Mouse (Mus musculus): Measurements from ENCODE around the gene Sept3.
"Not testable (repeated sequence)": the region's sequence is repeated elsewhere in the genome, so short reads cannot be mapped to it uniquely, and the experiment has no call there.

The Sept3 gene

DNA sequence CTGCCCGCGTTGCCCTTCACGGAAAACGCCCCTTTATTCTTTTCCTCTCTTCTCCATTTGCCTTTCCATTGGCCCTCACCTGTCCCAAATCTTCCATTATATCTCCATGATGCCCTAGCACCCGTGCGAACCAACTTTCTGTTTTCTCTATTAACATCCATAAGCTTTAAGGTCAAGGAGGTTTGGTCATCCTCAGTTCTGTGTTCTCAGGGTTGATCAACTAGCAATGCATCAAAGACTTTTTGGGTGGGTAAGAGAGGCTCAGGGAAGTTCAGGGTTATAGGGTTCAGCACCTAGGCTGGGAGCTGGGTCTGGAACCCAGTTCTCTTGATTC is at the start of gene Sept3:
TSS of gene Sept3 (plus strand) at position 301 of the 334 bp plus-strand sequence.
- no peak for DNase-seq (ENCODE audit: extremely low spot score, low read depth, low spot score)

DNA sequence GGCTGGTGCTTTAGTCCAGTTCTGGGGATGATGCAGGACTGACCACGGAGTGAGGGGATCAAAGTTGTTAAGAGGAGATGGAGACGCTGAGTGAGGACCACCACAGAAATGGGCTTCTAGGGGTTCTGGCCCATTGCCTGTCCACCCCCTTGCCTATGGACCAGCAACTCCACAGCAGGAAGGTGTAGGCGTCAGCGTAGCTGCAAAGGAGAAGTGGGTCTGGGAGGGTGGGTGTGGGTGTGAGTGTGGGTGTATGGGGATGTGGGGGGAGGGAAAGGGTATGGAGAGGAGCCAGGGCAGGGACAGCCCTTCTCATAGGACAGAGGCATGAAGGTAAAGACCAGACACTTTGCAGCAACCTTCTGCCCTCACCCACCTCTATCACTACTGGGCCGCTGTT is 48.9 kb upstream of the Sept3 start:
- DNase-seq (ENCODE audit: extremely low spot score, low read depth, low spot score) = no peak

DNA sequence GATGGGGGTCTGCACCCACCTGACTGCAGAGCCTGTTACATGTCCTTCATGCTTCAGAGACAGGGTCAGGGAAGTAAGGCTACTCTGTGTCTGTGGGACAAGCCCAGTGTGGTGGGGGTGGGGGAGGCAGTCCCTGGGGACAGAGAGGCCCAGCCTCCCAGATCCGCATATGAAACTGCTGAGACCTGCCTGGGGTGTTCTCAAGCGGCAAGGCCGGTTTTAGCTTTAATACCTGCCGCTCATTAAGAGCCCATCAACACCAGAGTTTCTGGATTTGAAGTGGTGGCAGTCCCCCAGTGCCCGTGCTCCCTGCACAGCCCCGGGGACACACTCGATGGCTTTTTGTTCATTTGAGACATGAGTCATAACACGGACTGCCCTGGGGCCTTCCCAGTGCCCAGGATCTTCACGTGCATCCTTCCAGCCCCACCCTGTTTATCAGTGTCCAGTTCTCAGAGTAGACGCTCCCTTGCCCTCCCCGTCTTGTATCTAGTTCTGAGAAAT is 45.1 kb upstream of the Sept3 start:
- DNase-seq (ENCODE audit: extremely low spot score, low read depth, low spot score) = no peak

DNA sequence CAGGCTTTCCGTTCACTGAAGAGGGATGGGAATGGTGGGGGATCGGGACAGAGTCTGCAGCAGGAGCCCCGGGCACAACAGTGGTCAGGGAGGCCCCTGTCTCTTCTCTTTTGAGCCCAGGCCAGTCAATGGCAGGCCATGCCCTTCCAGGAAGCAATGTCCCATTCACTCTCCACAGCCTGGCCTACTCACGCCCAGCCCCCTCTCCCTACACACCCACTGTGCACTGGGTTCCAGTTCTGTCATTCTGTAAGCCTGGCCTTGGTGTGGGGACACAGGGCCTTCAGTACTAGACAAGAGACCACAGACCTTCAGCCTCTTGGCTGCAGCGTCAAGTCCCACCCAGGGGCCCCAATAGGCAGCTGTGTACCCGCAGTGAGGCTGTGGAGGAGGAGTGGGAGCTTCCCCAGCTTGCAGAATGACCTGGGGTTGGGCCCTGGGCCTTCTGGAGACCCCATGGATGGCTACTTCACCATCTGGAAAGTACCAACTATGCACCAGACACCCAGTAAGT is 44.5 kb upstream of the Sept3 start:
- no peak for DNase-seq (ENCODE audit: extremely low spot score, low read depth, low spot score)

DNA sequence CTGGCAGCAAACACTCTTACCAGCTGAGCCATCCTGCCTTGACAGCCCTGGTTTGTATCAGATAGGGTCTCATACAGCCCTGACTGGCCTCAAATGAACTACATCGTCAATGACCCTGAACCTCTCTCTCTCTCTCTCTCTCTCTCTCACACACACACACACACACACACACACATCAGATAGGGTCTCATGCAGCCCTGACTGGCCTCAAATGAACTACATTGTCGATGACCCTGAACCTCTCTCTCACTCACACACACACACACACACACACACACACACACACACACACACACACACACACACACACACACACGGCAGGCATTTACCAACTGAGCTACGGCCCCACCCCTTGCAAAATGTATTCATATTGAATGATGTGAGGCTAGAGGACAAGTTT is 43.6 kb upstream of the Sept3 start:
- DNase-seq (ENCODE audit: extremely low spot score, low read depth, low spot score) = no peak

DNA sequence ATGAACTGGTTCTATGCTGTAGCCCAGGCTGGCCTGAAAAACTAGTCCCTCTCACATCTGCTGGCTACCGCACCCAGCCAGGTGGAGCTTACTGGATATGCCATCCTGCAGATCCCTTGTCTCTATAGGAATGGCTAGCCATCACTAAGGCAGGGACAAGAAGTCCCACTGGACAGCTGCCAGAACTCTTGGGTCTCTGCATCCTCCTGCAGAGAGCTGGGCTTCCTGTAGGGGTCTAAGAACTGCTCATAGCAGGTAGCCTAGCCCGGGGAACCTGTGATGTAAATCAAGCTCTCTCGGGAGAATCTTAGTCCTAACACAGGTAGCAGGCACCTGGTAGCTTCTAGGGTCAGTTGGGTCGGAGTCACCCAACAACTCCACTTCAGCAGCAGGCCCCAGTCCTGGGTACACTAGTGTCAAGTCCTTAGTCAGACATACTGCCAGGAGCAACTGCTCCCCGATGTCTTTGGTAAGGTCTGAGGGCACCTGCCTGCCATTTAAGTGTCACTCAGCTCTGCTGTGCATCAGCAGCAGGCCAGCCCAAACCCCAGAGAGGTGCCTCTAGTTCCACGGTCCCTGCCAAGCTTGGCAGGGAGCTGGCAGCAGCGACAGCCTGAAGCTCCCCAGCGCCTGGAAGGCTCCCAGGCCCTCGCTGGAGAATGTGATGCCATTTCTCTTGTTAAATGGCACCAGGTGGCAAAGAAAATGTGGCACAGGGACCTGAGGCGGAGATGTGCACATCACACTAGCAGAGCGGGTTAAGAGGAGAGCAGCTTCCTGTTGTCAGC is 42.9 kb upstream of the Sept3 start:
- DNase-seq (ENCODE audit: extremely low spot score, low read depth, low spot score) = no peak

DNA sequence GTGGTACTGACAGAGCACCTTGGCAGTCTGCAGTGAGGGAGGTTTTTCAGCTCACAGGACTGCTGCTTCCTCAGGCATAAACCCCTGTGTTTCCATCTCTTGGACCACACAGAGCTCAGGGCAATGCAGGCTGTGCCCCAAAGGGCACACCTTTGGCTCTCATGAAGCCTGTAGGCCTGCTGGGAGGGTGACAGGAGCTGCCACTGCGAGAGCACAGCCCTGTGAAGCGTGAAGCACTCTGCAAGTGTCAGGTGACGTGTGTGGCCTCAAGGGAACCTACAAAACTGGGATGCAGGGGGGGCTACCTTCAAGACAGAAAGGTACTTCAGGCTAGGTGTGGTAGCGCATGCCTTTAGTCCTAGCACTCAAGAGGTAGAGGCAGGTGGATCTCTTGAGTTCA is 42.0 kb upstream of the Sept3 start:
- no peak for DNase-seq (ENCODE audit: extremely low spot score, low read depth, low spot score)

DNA sequence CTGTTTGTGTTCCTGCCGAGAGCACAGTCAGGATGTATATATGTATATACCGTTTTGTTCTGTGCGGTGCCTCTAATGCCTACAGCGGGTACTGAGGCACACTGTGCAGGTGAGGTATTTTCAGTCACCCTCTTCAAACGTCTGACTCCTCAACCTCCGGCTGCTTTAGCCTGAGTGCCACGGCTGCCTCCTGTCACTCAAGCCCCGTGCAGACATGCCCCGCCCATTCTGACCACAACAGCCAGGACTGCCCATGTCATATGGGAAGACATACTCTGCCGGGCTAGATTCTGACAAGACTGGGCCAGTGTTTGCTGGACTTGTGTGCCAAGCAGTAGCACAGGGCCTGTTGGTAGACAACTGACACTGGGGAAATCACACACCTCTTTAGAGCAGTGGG is 39.0 kb upstream of the Sept3 start:
- no peak for DNase-seq (ENCODE audit: extremely low spot score, low read depth, low spot score)

DNA sequence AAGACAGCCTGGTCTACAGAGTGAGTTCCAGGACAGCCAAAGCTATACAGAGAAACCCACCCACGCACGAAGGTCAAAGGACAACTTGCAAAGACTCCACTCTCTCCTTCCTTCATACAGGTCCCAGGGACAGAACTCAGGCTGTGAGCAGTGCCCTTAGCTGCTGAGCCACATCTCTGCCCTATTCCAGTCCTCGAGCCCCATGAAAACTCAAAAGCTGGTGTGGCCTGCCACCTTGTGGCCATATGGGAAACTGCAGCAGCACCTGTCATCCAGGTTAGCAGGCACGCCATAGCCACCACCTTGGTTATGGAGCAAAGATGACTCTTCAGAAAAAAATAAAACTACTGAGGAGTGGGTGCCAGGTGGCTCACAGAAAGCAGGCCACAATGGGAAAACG is 38.1 kb upstream of the Sept3 start:
- peak; percentile 39 for DNase-seq (ENCODE audit: extremely low spot score, low read depth, low spot score)

DNA sequence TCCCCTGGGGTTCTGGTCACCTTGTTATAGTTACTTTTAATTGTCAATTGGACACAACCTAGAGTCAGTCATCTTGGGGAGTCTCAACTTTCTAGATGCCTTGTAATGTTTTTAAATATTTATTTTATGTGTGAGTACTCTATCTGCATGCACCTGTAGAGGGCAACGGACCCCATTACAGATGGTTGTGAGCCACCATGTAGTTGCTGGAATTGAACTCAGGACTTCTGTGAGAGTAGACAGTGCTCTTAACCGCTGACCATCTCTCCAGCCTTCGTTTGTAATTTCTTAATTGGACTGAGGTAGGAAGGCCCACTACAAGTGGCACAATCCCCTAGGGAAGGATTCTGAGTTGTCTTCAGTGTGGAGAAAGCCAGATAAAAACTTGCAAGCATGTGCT is 31.4 kb upstream of the Sept3 start:
- DNase-seq (ENCODE audit: extremely low spot score, low read depth, low spot score) = no peak

DNA sequence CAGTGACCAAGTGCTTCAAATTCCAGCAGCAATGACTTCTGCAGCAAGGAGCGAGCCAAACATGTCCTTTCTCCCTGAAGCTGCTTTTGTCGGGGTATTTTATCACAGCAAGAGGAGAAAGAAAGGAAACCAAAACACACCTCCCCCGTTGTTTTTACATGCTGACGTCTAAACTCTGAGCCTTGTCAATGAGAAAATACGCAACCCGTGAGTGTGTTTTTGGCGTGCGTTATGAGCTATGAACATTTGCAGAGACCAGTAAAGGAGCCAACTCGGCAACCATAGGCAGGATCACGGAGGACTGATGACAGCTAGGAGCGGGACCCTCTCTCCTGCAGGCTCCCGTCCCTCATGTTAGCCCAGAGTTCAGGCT is 31.0 kb upstream of the Sept3 start:
- DNase-seq (ENCODE audit: extremely low spot score, low read depth, low spot score) = no peak

DNA sequence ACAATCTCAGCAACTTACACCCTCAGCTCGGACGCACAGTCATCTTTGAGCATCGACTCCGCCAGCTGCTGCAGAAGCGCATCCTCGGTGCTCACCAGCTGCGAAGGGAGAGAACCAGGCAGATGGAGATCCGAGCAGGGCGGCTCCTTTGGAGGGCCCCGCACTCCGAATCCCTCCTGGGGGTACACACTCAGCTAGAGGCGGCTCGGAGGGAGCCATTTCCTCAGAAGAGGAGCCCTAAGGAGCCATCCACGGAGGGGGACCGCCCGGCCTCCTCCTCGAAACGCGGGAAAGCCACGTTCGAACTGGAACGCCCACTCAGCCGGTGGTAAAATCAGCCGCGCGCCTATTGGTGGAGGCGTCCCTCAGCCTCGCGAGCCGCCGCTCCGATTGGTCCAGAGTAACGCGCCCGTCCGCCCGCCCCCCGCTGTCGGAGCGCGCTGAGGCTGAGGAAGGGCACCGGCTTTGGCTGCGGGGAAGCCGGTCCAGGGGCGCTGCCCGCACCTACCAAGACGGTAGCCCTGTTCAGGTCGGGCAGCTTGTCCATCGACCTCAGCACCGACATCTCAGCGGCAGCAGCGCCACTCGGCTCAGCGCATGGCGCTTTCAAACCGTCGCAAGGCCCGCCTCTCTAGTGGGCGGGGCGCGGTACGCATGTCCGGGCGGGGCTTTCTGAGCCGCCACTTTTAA is 30.4 kb upstream of the Sept3 start, which contains the start of gene Cenpm:
TSS of gene Cenpm (minus strand) at position 634 of the 690 bp plus-strand sequence.
- peak; percentile 61 for DNase-seq (ENCODE audit: extremely low spot score, low read depth, low spot score)

DNA sequence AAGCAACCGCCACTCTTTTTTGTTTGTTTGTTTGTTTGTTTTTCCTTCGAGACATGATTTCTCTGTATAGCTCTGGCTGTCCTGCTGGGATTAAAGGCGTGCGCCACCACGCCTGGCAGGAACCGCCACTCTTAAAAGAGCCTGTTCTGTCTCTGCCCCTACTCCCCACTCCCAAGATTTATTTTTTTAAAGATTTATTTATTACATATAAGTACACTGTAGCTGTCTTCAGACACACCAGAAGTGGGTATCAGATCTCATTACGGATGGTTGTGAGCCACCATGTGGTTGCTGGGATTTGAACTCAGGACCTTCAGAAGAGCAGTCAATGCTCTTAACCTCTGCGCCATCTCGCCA is 29.9 kb upstream of the Sept3 start:
- not testable (repeated sequence) for DNase-seq (ENCODE audit: extremely low spot score, low read depth, low spot score)

DNA sequence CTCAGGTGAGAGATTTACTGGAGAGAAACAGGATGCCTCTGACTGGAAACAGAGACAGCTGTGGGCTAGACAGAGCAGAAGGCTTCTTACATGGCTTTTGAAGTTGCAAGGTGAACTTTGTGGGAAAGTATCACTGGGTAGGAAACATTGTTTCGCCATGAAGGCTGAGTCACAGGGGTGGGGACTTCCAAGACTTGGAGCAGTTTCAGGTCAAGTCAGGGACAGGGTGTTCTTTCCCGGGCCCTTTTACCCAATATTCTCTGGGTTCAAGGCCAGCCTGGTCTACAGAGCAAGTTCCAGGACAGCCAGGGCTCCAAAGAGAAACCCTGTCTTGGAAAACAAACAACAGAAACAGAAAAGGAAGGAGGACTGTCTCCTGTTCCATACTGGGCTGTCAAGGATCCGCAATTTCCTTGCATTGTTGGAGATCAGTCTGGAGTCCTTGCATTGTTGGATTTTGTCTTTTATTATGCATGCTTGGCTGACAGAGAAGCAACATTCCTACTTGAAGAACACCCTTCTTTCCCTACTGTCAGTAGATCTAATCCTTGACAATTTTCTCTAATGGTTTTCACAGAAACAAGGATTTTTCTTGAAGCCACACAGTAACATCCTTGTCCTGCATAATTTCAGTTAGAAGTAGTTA is 27.4 kb upstream of the Sept3 start:
- DNase-seq (ENCODE audit: extremely low spot score, low read depth, low spot score) = no peak

DNA sequence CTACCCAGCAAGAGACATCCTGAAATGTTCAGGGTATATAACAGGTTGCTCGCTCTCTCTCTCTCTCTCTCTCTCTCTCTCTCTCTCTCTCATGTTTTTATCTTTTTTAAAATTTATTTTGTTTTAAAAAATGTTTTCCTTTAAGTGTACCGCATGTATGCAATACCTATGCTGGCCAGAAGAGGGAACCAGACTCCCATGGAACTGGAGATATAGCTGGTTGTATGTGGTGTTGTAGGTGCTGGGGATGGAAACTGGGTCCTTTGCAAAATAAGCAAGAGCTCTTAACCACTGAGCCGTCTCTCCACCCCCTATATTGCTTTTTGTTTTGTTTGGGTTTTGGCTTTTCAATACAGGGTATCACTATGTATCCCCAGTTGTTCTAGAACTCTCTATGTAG is 23.1 kb upstream of the Sept3 start:
- DNase-seq (ENCODE audit: extremely low spot score, low read depth, low spot score) = no peak

DNA sequence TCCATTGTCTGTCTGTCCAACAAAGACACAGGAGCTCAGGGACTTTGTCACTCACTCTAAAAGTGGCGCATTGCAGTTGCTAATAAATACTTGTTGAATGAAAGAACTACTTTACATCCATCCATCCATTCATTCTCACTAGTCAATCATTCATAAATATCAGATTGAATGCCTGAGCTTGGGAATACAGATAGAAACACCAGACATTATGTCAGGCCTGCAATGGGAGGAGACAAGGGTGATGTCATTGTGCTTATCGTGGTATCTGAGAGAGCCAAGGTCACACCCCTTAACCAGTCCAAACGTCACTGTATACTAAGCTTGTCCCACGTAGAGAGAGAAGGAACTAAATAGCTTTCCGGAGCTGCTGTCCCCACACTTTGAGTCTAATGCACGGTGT is 22.6 kb upstream of the Sept3 start, which contains the start of gene 1500009C09Rik:
TSS of gene 1500009C09Rik (plus strand) at position 301 of the 400 bp plus-strand sequence.
- no peak for DNase-seq (ENCODE audit: extremely low spot score, low read depth, low spot score)

DNA sequence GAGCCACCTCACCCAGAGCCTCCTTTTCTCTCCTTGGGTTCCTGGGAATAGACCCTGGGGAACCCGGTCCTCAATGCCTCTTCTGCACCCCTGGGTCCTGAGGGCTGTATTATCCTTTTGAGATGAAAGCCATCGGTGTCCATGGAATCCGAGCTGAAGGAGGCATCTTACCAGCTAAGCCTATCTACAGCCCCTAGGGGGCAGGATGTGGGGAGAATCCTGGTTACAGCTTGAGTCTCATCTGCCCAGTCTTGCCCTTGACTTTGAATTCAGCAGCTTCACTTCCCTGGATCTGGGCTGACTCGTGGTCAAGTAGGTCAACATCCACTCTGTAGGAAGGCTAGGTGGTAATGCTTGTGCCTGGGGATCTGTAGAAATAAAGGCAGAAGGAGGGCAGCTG is 19.4 kb upstream of the Sept3 start:
- DNase-seq (ENCODE audit: extremely low spot score, low read depth, low spot score) = no peak

DNA sequence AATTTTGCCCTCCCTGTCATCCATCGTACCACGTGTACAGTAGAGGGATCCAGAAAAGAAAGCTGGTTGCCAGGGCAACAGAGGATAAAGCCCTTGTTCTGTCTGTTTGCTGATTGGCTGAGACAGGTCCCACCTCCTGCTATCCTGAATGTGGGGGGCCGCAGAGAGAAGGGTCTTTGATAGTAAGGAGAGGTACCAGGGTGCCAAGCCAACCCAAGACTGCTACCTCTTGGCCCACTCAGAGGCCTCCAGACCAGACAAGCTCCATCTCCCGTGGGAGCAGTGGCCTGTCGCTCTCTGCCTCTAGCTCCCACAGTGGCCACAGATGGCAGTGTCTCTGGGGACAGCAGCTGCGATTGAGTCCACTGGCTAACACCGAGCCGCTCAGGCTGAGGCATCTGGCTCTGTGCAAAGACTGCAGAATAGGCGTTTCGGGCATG is 18.7 kb upstream of the Sept3 start:
- no peak for DNase-seq (ENCODE audit: extremely low spot score, low read depth, low spot score)

DNA sequence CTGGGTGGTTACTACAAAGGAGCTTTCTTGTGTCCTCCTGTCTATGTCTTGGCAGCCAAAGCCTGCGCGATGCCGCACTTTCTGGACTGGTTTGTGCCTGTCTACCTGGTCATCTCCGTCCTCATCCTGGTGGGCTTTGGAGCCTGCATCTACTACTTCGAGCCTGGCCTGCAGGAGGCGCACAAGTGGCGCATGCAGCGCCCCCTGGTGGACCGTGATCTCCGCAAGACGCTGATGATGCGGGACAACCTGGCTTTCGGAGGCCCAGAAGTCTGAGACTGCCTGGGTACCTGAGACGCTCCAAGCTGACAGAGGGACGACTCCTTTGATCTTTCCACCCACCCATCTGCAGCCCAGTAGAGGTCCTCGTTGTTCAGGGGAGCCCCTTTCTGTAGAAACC is 15.2 kb upstream of the Sept3 start:
- peak; percentile 60 for DNase-seq (ENCODE audit: extremely low spot score, low read depth, low spot score)

DNA sequence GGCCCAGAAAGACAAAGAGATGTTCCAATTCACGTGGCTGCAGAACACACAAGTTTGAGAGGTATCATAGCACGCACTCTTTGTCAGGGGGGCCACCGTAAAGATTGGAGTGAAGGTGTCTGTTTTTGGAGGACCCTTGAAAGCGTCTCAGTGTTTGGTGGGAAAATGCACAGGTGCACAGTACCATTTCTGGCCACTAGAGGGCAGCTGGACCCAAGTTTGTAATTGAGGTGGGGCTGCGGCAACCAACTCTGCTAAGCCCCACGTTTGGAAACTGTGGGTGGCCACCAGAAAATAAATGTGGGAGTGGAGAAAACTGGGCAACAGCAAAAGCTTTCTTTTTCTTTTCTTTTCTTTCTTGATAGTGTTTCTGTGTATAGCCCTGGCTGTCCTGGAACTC is 8.3 kb upstream of the Sept3 start:
- DNase-seq (ENCODE audit: extremely low spot score, low read depth, low spot score) = no peak

DNA sequence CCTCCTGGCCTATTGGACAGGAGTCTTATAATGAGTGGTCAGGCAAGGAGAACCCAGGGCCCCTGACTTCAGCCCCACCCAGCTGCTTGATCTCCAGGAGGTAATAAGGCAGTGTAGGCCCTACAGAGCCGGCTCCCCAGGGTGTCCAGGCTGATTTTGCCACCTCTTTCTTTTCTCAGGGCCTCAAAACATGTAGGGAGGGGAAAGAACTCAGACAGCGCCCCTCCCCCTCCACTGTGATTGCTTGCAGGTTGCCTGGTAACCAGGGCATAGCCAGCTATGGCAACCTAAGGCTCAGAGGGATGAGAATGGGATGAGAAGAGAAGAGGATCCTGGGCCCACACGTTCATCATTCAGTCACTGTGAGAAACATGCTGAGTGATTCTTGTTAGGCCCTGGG is 6.5 kb upstream of the Sept3 start:
- no peak for DNase-seq (ENCODE audit: extremely low spot score, low read depth, low spot score)

DNA sequence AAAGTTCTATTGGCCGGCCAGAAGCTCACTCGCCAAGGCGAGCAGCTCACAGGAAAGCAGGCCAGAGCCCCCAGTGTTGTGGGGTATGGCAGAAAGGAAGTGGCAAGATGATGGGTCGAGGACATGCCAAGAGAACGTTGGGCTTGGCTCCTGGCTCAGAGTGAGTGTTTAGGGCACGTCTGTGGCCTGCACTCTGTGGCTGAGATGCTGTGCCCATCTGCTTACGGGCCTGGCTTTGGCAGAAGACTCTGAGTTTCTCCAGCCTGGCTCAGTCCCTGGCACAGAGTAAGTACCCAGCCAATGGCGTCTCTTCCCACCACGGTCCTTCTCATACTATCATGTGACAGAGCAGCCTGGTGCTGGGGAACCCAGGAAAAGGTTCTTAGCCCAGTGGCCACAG is 5.9 kb upstream of the Sept3 start:
- no peak for DNase-seq (ENCODE audit: extremely low spot score, low read depth, low spot score)
